Mouse (Mus musculus) heart, postnatal 0 days (tissue): ENCODE data around the gene Hmgcs1. TPM values are rescaled to one million over a fixed set of nuclear protein-coding genes. Genes with fewer than 3 reads are reported as not detected.

ENCODE experiments used
- ATAC-seq: fragments of 200-750 bp; cut with Nextera tagmentation; 2 replicates; pipeline ENCODE4 v1.8.0; 2017; ENCODE audit warnings: low read depth, moderate number of reproducible peaks, moderate library complexity; ENCODE audit not compliant: insufficient read depth
- DNase-seq: peaks from one replicate; pipeline ENCODE4 v3.0.0-alpha.2; 2016; ENCODE audit warnings: low spot score
- H3K27ac ChIP-seq: fragments of 300-500 bp; sonication (generic); 2 replicates; pipeline ENCODE4 v1.5.1; 2014; ENCODE audit warnings: low read depth, mild to moderate bottlenecking
- H3K27me3 ChIP-seq: fragments of 300-500 bp; sonication (generic); 2 replicates; pipeline ENCODE4 v1.6.1; 2014; ENCODE audit warnings: low read length, mixed read lengths; ENCODE audit not compliant: control insufficient read depth, insufficient read depth
- H3K36me3 ChIP-seq: fragments of 300-500 bp; sonication (generic); replicated peaks from 2 replicates; pipeline ENCODE4 v1.6.1; 2014; ENCODE audit warnings: low read length, mixed read lengths; ENCODE audit not compliant: control insufficient read depth, insufficient read depth
- H3K4me1 ChIP-seq: fragments of 300-500 bp; sonication (generic); 2 replicates; pipeline ENCODE4 v1.6.1; 2014; ENCODE audit warnings: antibody characterized with exemption; ENCODE audit not compliant: control insufficient read depth, insufficient read depth
- H3K4me2 ChIP-seq: fragments of 300-500 bp; sonication (generic); 2 replicates; pipeline ENCODE4 v1.6.1; 2014; ENCODE audit warnings: low read depth, mild to moderate bottlenecking, low read length, moderate library complexity
- H3K4me3 ChIP-seq: fragments of 300-500 bp; sonication (generic); 2 replicates; pipeline ENCODE4 v1.5.1; 2014; ENCODE audit warnings: low read depth, low read length
- H3K9ac ChIP-seq: fragments of 300-500 bp; sonication (generic); replicated peaks from 2 replicates; pipeline ENCODE4 v1.6.1; 2014; ENCODE audit warnings: low read depth, low read length, mixed read lengths
- H3K9me3 ChIP-seq: fragments of 300-500 bp; sonication (generic); replicated peaks from 2 replicates; pipeline ENCODE4 v1.6.1; 2016; ENCODE audit warnings: low read length; ENCODE audit not compliant: control insufficient read depth
- CTCF ChIP-seq: IDR thresholded peaks from 2 replicates; pipeline ENCODE4 v1.5.1; 2016; ENCODE audit warnings: antibody characterized with exemption, control low read depth, low read depth
- EP300 ChIP-seq: IDR thresholded peaks from 2 replicates; pipeline ENCODE4 v1.6.1; 2016; ENCODE audit warnings: antibody characterized with exemption, low read depth
- WGBS: fragments of 180-500 bp; shearing (Covaris S2); extraction: QIAGEN DNeasy Blood & Tissue Kit; methylation state at CpG from one replicate; pipeline ENCODE4 v1.1.7; 2014; 5-methylcytosine and 5-hydroxymethylcytosine counted together
- polyA plus RNA-seq: library from polyadenylated mRNA; unstranded; fragments of >200 nt; fragmentation: Nextera tagmentation; extraction: Ambion mirVana; gene quantifications from 2 replicates; pipeline ENCODE4 v1.2.1, GENCODE M21; 2015
- total RNA-seq: library from RNA; depleted of rRNA; stranded (reverse); fragments of >200 nt; gene quantifications from 2 replicates; pipeline ENCODE4 v1.2.3, GENCODE M21; 2014; ENCODE audit warnings: low replicate concordance

Gene Hmgcs1
- total and polyA plus RNA-seq, 2 experiments from 2014 or later, result 42.6 to 66.2 TPM

DNA sequence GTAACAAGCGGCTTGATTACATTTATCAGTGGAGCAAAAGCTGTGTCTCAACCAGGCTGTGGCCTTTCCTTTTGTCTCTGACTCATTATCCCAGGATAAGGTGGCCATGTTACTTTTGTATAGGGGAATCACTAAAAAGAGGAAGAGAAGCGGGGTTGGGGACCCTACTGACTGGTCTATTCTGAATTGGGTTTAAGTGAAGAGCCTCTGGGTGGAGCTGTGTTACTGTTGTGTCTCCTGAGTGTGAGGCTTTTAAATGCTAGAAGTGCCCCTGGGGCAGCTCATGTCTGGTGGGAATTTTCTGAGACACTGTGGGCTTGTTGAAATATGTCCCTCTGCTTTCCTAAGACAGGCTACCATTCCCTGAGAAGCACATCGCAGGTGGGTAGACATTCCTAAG, 53.3 kb downstream of the Hmgcs1 start:
- TF ChIP-seq EP300, result no peak
- TF ChIP-seq CTCF, result no peak
- 73% methylated on average over 3 of the region's 3 CpGs for WGBS
- H3K36me3 ChIP-seq, result no peaks in the 10 kb centered on the region
- no peak overlapping the region for H3K9ac ChIP-seq
- H3K9me3 ChIP-seq, result no peaks in the 10 kb centered on the region
- no peaks in the 10 kb centered on the region for H3K27me3 ChIP-seq
- ATAC-seq (no peak), DNase-seq (no peak)
- no peaks in the 10 kb centered on the region for H3K4me1 ChIP-seq
- no peak overlapping the region for H3K4me3 ChIP-seq
- no peak overlapping the region for H3K27ac ChIP-seq
- H3K4me2 ChIP-seq, result no peak overlapping the region

DNA sequence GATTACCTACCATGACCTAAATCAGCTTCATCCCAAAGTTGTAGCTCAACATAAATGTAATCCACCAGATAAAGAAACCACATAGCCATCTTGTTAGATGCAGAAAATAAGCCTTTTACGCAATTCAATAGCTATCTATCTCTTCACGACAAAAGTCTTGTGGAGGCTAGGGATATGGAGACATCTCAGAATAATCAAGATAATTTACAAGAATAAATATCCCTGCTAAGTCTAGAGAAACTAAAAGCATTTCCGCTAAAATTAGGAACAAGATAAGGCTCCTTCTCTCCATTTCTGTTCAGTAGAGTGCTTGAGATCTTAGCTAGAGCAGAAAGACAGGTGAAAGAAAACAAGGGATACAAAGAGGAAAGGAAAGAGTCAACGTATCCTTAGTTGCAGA, 56.8 kb downstream of the Hmgcs1 start:
- ATAC-seq (no peak), DNase-seq (no peak)
- Histone ChIP-seq H3K4me2 (no peak overlapping the region), H3K27ac (no peak overlapping the region), H3K9me3 (no peaks in the 10 kb centered on the region), H3K9ac (no peak overlapping the region), H3K27me3 (no peaks in the 10 kb centered on the region), H3K4me1 (no peaks in the 10 kb centered on the region), H3K4me3 (no peak overlapping the region), H3K36me3 (no peaks in the 10 kb centered on the region)
- no peak for TF ChIP-seq EP300
- no peak for TF ChIP-seq CTCF
- 69% methylated on average over 4 of the region's 4 CpGs for WGBS

- TF ChIP-seq CTCF, result no peak
- no peak for TF ChIP-seq EP300
- Histone ChIP-seq H3K9ac (no peak overlapping the region), H3K27ac (no peak overlapping the region), H3K27me3 (no peaks in the 10 kb centered on the region), H3K4me2 (no peak overlapping the region), H3K4me3 (no peak overlapping the region), H3K9me3 (no peaks in the 10 kb centered on the region), H3K36me3 (no peaks in the 10 kb centered on the region), H3K4me1 (0 out of 2 replicates have a peak, but pooled peaks cover 5% of the 10 kb centered on the region)
- ATAC-seq (no peak), DNase-seq (no peak)
- 74% methylated on average over 9 of the region's 9 CpGs for WGBS
Measured at GRCm38 (mm10) chr13:119753859-119754634, 63.9 kb downstream of the Hmgcs1 start.

DNA sequence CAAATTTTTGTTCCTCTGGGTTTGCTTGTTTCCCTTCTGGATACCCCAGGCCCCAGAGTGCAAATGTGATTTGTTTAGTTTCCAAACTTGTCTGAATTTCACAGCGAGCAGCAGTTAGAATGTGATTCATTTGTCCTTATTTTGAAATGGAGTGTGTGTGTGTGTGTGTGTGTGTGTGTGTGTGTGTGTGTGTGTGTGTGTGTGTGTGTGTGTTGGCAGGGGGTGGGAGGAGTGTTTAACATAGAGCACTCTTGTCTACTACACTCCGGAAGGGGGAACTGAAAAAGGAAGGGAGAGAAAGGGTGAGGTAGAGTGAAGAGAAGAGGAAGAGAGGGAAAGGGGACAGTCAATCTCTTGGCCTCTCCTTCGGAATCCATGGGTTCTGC, 64.4 kb downstream of the Hmgcs1 start:
- TF ChIP-seq EP300 (no peak), CTCF (no peak)
- DNase-seq (no peak), ATAC-seq (no peak)
- H3K9ac ChIP-seq, result no peak overlapping the region
- H3K4me3 ChIP-seq, result peak overlapping the region; percentile 57; the same call in 1 of the 2 replicates
- peak overlapping the region; percentile 93 for H3K4me2 ChIP-seq
- 0 out of 2 replicates have a peak, but pooled peaks cover 5% of the 10 kb centered on the region for H3K4me1 ChIP-seq
- WGBS, result 36% methylated on average over 3 of the region's 3 CpGs
- no peaks in the 10 kb centered on the region for H3K9me3 ChIP-seq
- H3K36me3 ChIP-seq, result no peaks in the 10 kb centered on the region
- no peak overlapping the region; the same call in 1 of the 2 replicates for H3K27ac ChIP-seq
- H3K27me3 ChIP-seq, result no peaks in the 10 kb centered on the region

DNA sequence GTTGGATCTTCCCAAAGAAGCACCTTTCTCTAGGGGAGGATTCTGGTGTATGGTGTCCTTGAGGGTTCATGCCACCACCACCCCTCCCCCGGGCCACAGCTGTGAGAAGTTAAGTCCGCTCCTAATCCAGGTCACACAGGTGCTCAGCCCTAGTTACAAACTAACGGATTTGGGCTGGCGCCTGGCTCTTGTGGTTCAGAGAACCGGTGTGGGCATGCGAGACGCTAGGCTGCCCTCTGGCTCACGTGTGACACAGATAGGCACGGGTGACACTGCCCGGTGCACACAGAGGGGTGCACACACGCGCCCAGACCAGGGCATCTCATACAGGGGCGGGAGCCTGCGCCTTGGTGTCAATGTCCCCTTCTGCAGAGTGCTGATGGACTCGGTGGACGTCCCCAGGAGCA, 65.0 kb downstream of the Hmgcs1 start:
- peak overlapping the region; percentile 93 for H3K4me2 ChIP-seq
- WGBS, result 2% methylated on average over 16 of the region's 16 CpGs
- peak overlapping the region; percentile 57 for H3K4me3 ChIP-seq
- ATAC-seq (peak; percentile 42), DNase-seq (no peak)
- 0 out of 2 replicates have a peak, but pooled peaks cover 5% of the 10 kb centered on the region for H3K4me1 ChIP-seq
- peak overlapping the region; percentile 59 for H3K9ac ChIP-seq
- H3K36me3 ChIP-seq, result no peaks in the 10 kb centered on the region
- peak overlapping the region; percentile 66; the same call in 1 of the 2 replicates for H3K27ac ChIP-seq
- TF ChIP-seq CTCF (no peak), EP300 (no peak)
- H3K9me3 ChIP-seq, result no peaks in the 10 kb centered on the region
- no peaks in the 10 kb centered on the region for H3K27me3 ChIP-seq
